Mouse (Mus musculus): ENCODE data around the gene Plk5. TPM values are rescaled to one million over a fixed set of nuclear protein-coding genes. Genes with fewer than 3 reads are reported as not detected.

The Plk5 gene
- total RNA-seq, 1 experiment from 2014 or later, result not detected

GRCm38 (mm10) chr10:80374063-80374462 is 17.8 kb downstream of the Plk5 start:
- ATAC-seq (replicated peaks in 1 of 2; ENCODE audit: insufficient read depth in 1 of 2, low FRiP score in 2 of 2, low TSS enrichment in 1 of 2, low read depth in 1 of 2, poor library complexity in 2 of 2, severe bottlenecking in 2 of 2), result peak; percentile 15 to 37; a peak in 1 of 4 replicates

GRCm38 (mm10) chr10:80376160-80376559 is 19.9 kb downstream of the Plk5 start:
- peak; percentile 78 to 80 for ATAC-seq (replicated peaks in 1 of 2; ENCODE audit: insufficient read depth in 1 of 2, low FRiP score in 2 of 2, low TSS enrichment in 1 of 2, low read depth in 1 of 2, poor library complexity in 2 of 2, severe bottlenecking in 2 of 2)

- no peak for ATAC-seq (replicated peaks in 1 of 2; ENCODE audit: insufficient read depth in 1 of 2, low FRiP score in 2 of 2, low TSS enrichment in 1 of 2, low read depth in 1 of 2, poor library complexity in 2 of 2, severe bottlenecking in 2 of 2)
These were observed 21.5 kb downstream of the Plk5 start for GRCm38 (mm10) chr10:80377716-80378115.

- no peak for ATAC-seq (replicated peaks in 1 of 2; ENCODE audit: insufficient read depth in 1 of 2, low FRiP score in 2 of 2, low TSS enrichment in 1 of 2, low read depth in 1 of 2, poor library complexity in 2 of 2, severe bottlenecking in 2 of 2)
These were observed 26.5 kb downstream of the Plk5 start for GRCm38 (mm10) chr10:80382641-80383365.

- ATAC-seq (replicated peaks in 1 of 2; ENCODE audit: insufficient read depth in 1 of 2, low FRiP score in 2 of 2, low TSS enrichment in 1 of 2, low read depth in 1 of 2, poor library complexity in 2 of 2, severe bottlenecking in 2 of 2), result no peak
These were observed 27.2 kb downstream of the Plk5 start for GRCm38 (mm10) chr10:80383431-80383830.

GRCm38 (mm10) chr10:80384115-80384639 is 27.9 kb downstream of the Plk5 start:
- ATAC-seq (replicated peaks in 1 of 2; ENCODE audit: insufficient read depth in 1 of 2, low FRiP score in 2 of 2, low TSS enrichment in 1 of 2, low read depth in 1 of 2, poor library complexity in 2 of 2, severe bottlenecking in 2 of 2), result no peak

- no peak for ATAC-seq (replicated peaks in 1 of 2; ENCODE audit: insufficient read depth in 1 of 2, low FRiP score in 2 of 2, low TSS enrichment in 1 of 2, low read depth in 1 of 2, poor library complexity in 2 of 2, severe bottlenecking in 2 of 2)
These were observed 28.4 kb downstream of the Plk5 start for GRCm38 (mm10) chr10:80384709-80385108.

- no peak for ATAC-seq (replicated peaks in 1 of 2; ENCODE audit: insufficient read depth in 1 of 2, low FRiP score in 2 of 2, low TSS enrichment in 1 of 2, low read depth in 1 of 2, poor library complexity in 2 of 2, severe bottlenecking in 2 of 2)
These were observed 29.1 kb downstream of the Plk5 start for GRCm38 (mm10) chr10:80385310-80385709.

- no peak for ATAC-seq (replicated peaks in 1 of 2; ENCODE audit: insufficient read depth in 1 of 2, low FRiP score in 2 of 2, low TSS enrichment in 1 of 2, low read depth in 1 of 2, poor library complexity in 2 of 2, severe bottlenecking in 2 of 2)
These were observed 29.8 kb downstream of the Plk5 start for GRCm38 (mm10) chr10:80385811-80386734.

GRCm38 (mm10) chr10:80386735-80387471 is 30.6 kb downstream of the Plk5 start:
- ATAC-seq (replicated peaks in 1 of 2; ENCODE audit: insufficient read depth in 1 of 2, low FRiP score in 2 of 2, low TSS enrichment in 1 of 2, low read depth in 1 of 2, poor library complexity in 2 of 2, severe bottlenecking in 2 of 2), result no peak

- peak in 1 of 2 experiments; percentile 26; a peak in 1 of 4 replicates for ATAC-seq (replicated peaks in 1 of 2; ENCODE audit: insufficient read depth in 1 of 2, low FRiP score in 2 of 2, low TSS enrichment in 1 of 2, low read depth in 1 of 2, poor library complexity in 2 of 2, severe bottlenecking in 2 of 2)
These were observed 31.3 kb downstream of the Plk5 start, which contains the start of gene Mex3d for GRCm38 (mm10) chr10:80387522-80387959. Gene Mex3d, minus strand, starts transcription at chr10:80387659.

- no peak for ATAC-seq (replicated peaks in 1 of 2; ENCODE audit: insufficient read depth in 1 of 2, low FRiP score in 2 of 2, low TSS enrichment in 1 of 2, low read depth in 1 of 2, poor library complexity in 2 of 2, severe bottlenecking in 2 of 2)
These were observed 32.5 kb downstream of the Plk5 start for GRCm38 (mm10) chr10:80388731-80389130.

GRCm38 (mm10) chr10:80389185-80389708 is 33.0 kb downstream of the Plk5 start:
- ATAC-seq (replicated peaks in 1 of 2; ENCODE audit: insufficient read depth in 1 of 2, low FRiP score in 2 of 2, low TSS enrichment in 1 of 2, low read depth in 1 of 2, poor library complexity in 2 of 2, severe bottlenecking in 2 of 2), result no peak

- ATAC-seq (replicated peaks in 1 of 2; ENCODE audit: insufficient read depth in 1 of 2, low FRiP score in 2 of 2, low TSS enrichment in 1 of 2, low read depth in 1 of 2, poor library complexity in 2 of 2, severe bottlenecking in 2 of 2), result no peak
These were observed 34.4 kb downstream of the Plk5 start for GRCm38 (mm10) chr10:80390697-80391096.

- ATAC-seq (replicated peaks in 1 of 2; ENCODE audit: insufficient read depth in 1 of 2, low FRiP score in 2 of 2, low TSS enrichment in 1 of 2, low read depth in 1 of 2, poor library complexity in 2 of 2, severe bottlenecking in 2 of 2), result no peak
These were observed 36.4 kb downstream of the Plk5 start for GRCm38 (mm10) chr10:80392687-80393086.

GRCm38 (mm10) chr10:80395025-80395627 is 38.9 kb downstream of the Plk5 start:
- no peak for ATAC-seq (replicated peaks in 1 of 2; ENCODE audit: insufficient read depth in 1 of 2, low FRiP score in 2 of 2, low TSS enrichment in 1 of 2, low read depth in 1 of 2, poor library complexity in 2 of 2, severe bottlenecking in 2 of 2)

All from hematopoietic stem cell, adult 5-6 weeks (primary cell).